Mouse (Mus musculus) ES-Bruce4 (cell line): Measurements from ENCODE around the gene 1700025B11Rik.

Experiments
- CTCF ChIP-seq: IDR thresholded peaks from one replicate; pipeline ENCODE4 v1.8.1; 2011; ENCODE audit warnings: low read depth, low read length
- POLR2A ChIP-seq: IDR thresholded peaks from one replicate; pipeline ENCODE4 v1.8.1; 2011; ENCODE audit warnings: low read length; ENCODE audit not compliant: insufficient read depth

GRCm38 (mm10) chr15:77598429-77598828 lies 36.7 kb upstream of the 1700025B11Rik start:
- TF ChIP-seq CTCF: no peak
- no peak for TF ChIP-seq POLR2A
